Mouse (Mus musculus) thymus, adult 18-20 months (tissue): ENCODE data around the gene Nhlh1.
A peak's percentile ranks its signal among the peaks of the same experiment; 100 is the strongest.

Experiments used
- DNase-seq, 2 experiments: peaks; one replicate each; pipeline ENCODE4 v3.0.0; 2022; ENCODE audit warnings: mixed read lengths in 2 of 2

The Nhlh1 gene

GRCm38 (mm10) chr1:172015312-172015939, 41.9 kb downstream of the Nhlh1 start:
- peak; percentile 37 to 66 for DNase-seq

GRCm38 (mm10) chr1:172014771-172015170, 42.6 kb downstream of the Nhlh1 start:
- DNase-seq = no peak

GRCm38 (mm10) chr1:172012030-172012429, 45.3 kb downstream of the Nhlh1 start:
- no peak for DNase-seq

GRCm38 (mm10) chr1:172010042-172010824, 47.1 kb downstream of the Nhlh1 start:
- DNase-seq = no peak

GRCm38 (mm10) chr1:172009406-172009805, 48.0 kb downstream of the Nhlh1 start:
- DNase-seq = no peak

GRCm38 (mm10) chr1:172008351-172008750, 49.0 kb downstream of the Nhlh1 start:
- DNase-seq = no peak

GRCm38 (mm10) chr1:172007761-172008160, 49.6 kb downstream of the Nhlh1 start:
- no peak for DNase-seq
